Mouse (Mus musculus): ENCODE results near the gene Pfdn5. TPM values are rescaled to one million over a fixed set of nuclear protein-coding genes. Genes with fewer than 3 reads are reported as not detected.

Pfdn5 gene
- total RNA-seq, 2 experiments from 2014 or later: 284 to 288 TPM

GRCm38 (mm10) chr15:102366238-102366637 is 40.3 kb downstream of the Pfdn5 start:
- intact Hi-C loops (cut with DNase I): no loop called here
- DNase-seq (ENCODE audit: low spot score): no peak

- no peak for DNase-seq (ENCODE audit: low spot score)
- intact Hi-C loops (cut with DNase I): no loop called here
Observed at GRCm38 (mm10) chr15:102366733-102367344, 40.9 kb downstream of the Pfdn5 start, which contains the start of gene Sp7. Gene Sp7, minus strand, starts transcription at chr15:102367182.

GRCm38 (mm10) chr15:102369972-102370371 is 44.1 kb downstream of the Pfdn5 start:
- DNase-seq (ENCODE audit: low spot score): no peak
- intact Hi-C loops (cut with DNase I): no loop called here

GRCm38 (mm10) chr15:102370727-102371126 is 44.8 kb downstream of the Pfdn5 start:
- intact Hi-C loops (cut with DNase I): no loop called here
- DNase-seq (ENCODE audit: low spot score): no peak

- intact Hi-C loops (cut with DNase I): loop anchor here (2.0 to 5.0 kb wide), 4 partner anchors 26 to 146 kb away; partner anchors contain the start of genes Aaas and Npff
- peak; percentile 40 for DNase-seq (ENCODE audit: low spot score)
Observed at GRCm38 (mm10) chr15:102376453-102377162, 50.7 kb downstream of the Pfdn5 start.

- intact Hi-C loops (cut with DNase I): loop anchor here (2.0 to 5.0 kb wide), 4 partner anchors 26 to 145 kb away; partner anchors contain the start of genes Aaas and Npff
- peak; percentile 80 for DNase-seq (ENCODE audit: low spot score)
Observed at GRCm38 (mm10) chr15:102377163-102377543, 51.2 kb downstream of the Pfdn5 start.

- DNase-seq (ENCODE audit: low spot score): peak; percentile 68
- intact Hi-C loops (cut with DNase I): loop anchor here (2.0 to 5.0 kb wide), 4 partner anchors 27 to 144 kb away; partner anchors contain the start of genes Aaas and Npff
Observed at GRCm38 (mm10) chr15:102377810-102378262, 51.9 kb downstream of the Pfdn5 start.

Other genes starting within 250 kb of the Pfdn5 start
- 100 to 1,000 TPM in 1 of 2 experiments, 10 to 100 TPM in 1; 98.6 to 118 TPM for gene Tns2, start 225.7 kb upstream of the Pfdn5 start, total RNA-seq (2021)
- gene Spryd3, start 189.9 kb upstream of the Pfdn5 start, total RNA-seq (2021): 10 to 100 TPM; 13.2 to 15.1 TPM
- gene Igfbp6, start 181.8 kb upstream of the Pfdn5 start, total RNA-seq (2021): 10 to 100 TPM; 38.3 to 43.6 TPM
- gene Soat2, start 175.6 kb upstream of the Pfdn5 start, total RNA-seq (2021): under 1 TPM in 1 of 2 experiments, not detected in 1; 0.11 TPM
- 10 to 100 TPM; 34.0 to 35.2 TPM for gene Zfp740, start 122.9 kb upstream of the Pfdn5 start, total RNA-seq (2021)
- 10 to 100 TPM; 15.7 to 16.3 TPM for gene Csad, start 121.4 kb upstream of the Pfdn5 start, total RNA-seq (2021)
- gene Itgb7, start 94.2 kb upstream of the Pfdn5 start, total RNA-seq (2021): 1 to 10 TPM; 1.3 TPM
- 10 to 100 TPM; 17.0 to 20.8 TPM for gene Rarg, start 68.6 kb upstream of the Pfdn5 start, total RNA-seq (2021)
- not detected for gene Gm9918, start 55.6 kb upstream of the Pfdn5 start, total RNA-seq (2021)
- gene Mfsd5, start 46.7 kb upstream of the Pfdn5 start, total RNA-seq (2021): 10 to 100 TPM; 15.5 to 18.5 TPM
- gene Espl1, start 29.9 kb upstream of the Pfdn5 start, total RNA-seq (2021): 1 to 10 TPM in 1 of 2 experiments, under 1 TPM in 1; 0.65 to 1.9 TPM
- gene Myg1, start 5.6 kb downstream of the Pfdn5 start, total RNA-seq (2021): 10 to 100 TPM; 21.3 to 23.1 TPM
- gene Aaas, start 24.7 kb downstream of the Pfdn5 start, total RNA-seq (2021): 10 to 100 TPM; 10.2 to 11.2 TPM
- not detected for gene Sp7, start 41.1 kb downstream of the Pfdn5 start, total RNA-seq (2021)
- 10 to 100 TPM; 42.7 to 44.4 TPM for gene Sp1, start 80.0 kb downstream of the Pfdn5 start, total RNA-seq (2021)
- gene Amhr2, start 119.3 kb downstream of the Pfdn5 start, total RNA-seq (2021): under 1 TPM; 0.68 to 0.84 TPM
- 10 to 100 TPM; 20.6 to 21.0 TPM for gene Prr13, start 132.9 kb downstream of the Pfdn5 start, total RNA-seq (2021)
- gene Pcbp2, start 144.4 kb downstream of the Pfdn5 start, total RNA-seq (2021): 100 to 1,000 TPM; 458 to 504 TPM
- not detected for gene Gm10337, start 177.6 kb downstream of the Pfdn5 start, total RNA-seq (2021)
- gene Map3k12, start 190.9 kb downstream of the Pfdn5 start, total RNA-seq (2021): 1 to 10 TPM; 3.2 to 4.5 TPM
- gene Tarbp2, start 192.1 kb downstream of the Pfdn5 start, total RNA-seq (2021): 10 to 100 TPM; 46.6 to 47.6 TPM
- 1 to 10 TPM; 2.5 to 2.8 TPM for gene Npff, start 198.8 kb downstream of the Pfdn5 start, total RNA-seq (2021)